Mouse (Mus musculus) kidney, adult 2 months (tissue): ENCODE results near the gene Cipc.

Experiments
- CTCF ChIP-seq: fragments of 200-500 bp; conservative IDR thresholded peaks from 2 replicates; pipeline ENCODE4 v1.5.1; 2011; ENCODE audit warnings: low read depth, mild to moderate bottlenecking, control low read depth, low read length, moderate library complexity, mixed read lengths; ENCODE audit not compliant: insufficient read depth, insufficient read length
- POLR2A ChIP-seq: fragments of 200-500 bp; IDR thresholded peaks from one replicate; pipeline ENCODE4 v1.6.1; 2011; ENCODE audit warnings: low read depth, low read length, control low read depth

DNA sequence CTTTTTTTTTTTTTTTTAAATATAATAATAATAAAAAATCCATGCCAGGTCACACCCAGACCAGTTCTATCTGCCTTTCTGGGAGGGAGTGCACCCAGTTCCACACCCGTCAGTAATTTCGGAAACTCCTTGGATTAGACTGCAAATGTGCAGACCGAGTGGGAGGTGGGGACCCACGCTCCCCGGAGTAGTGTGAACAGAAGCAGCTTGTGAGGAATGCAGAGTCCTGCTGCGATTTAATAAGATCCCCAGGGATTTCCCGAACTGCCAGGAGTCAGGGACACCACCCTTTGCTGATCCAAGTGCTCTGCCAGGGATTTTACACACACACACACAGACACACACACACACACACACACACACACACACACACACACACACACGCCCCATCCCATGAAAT, 26.9 kb downstream of the Cipc start:
- TF ChIP-seq POLR2A (no peak), CTCF (no peak)
